Mouse (Mus musculus) telencephalon, adult 2 months (tissue): ENCODE results near the gene Tra2a.

Source experiments
- DNase-seq: peaks from one replicate; pipeline ENCODE4 v3.0.0-alpha.2; 2011; ENCODE audit warnings: low read depth, low spot score

Gene Tra2a

GRCm38 (mm10) chr6:49233356-49233755 is 30.5 kb downstream of the Tra2a start:
- no peak for DNase-seq

GRCm38 (mm10) chr6:49228126-49228679 is 35.6 kb downstream of the Tra2a start:
- no peak for DNase-seq

- DNase-seq, result no peak
These were observed 36.6 kb downstream of the Tra2a start for GRCm38 (mm10) chr6:49227184-49227735.

- no peak for DNase-seq
These were observed 38.1 kb downstream of the Tra2a start for GRCm38 (mm10) chr6:49225728-49226123.

GRCm38 (mm10) chr6:49224923-49225727 is 38.7 kb downstream of the Tra2a start:
- no peak for DNase-seq

GRCm38 (mm10) chr6:49221906-49222305 is 41.9 kb downstream of the Tra2a start:
- DNase-seq, result no peak

- no peak for DNase-seq
These were observed 43.8 kb downstream of the Tra2a start for GRCm38 (mm10) chr6:49219920-49220604.

GRCm38 (mm10) chr6:49219001-49219560 is 44.8 kb downstream of the Tra2a start:
- no peak for DNase-seq

- DNase-seq, result no peak
These were observed 45.5 kb downstream of the Tra2a start for GRCm38 (mm10) chr6:49218275-49218802.

GRCm38 (mm10) chr6:49217581-49218274 is 46.1 kb downstream of the Tra2a start:
- no peak for DNase-seq

GRCm38 (mm10) chr6:49216811-49217542 is 46.9 kb downstream of the Tra2a start:
- no peak for DNase-seq

- DNase-seq, result no peak
These were observed 47.9 kb downstream of the Tra2a start for GRCm38 (mm10) chr6:49215748-49216585.

GRCm38 (mm10) chr6:49214928-49215747 is 48.7 kb downstream of the Tra2a start, which contains the start of gene Igf2bp3:
Gene Igf2bp3 (minus strand): TSS chr6:49214957.
- no peak for DNase-seq

- no peak for DNase-seq
These were observed 49.5 kb downstream of the Tra2a start for GRCm38 (mm10) chr6:49214086-49214927.

- DNase-seq, result no peak
These were observed 50.2 kb downstream of the Tra2a start for GRCm38 (mm10) chr6:49213581-49214085.

- no peak for DNase-seq
These were observed 50.8 kb downstream of the Tra2a start for GRCm38 (mm10) chr6:49212931-49213580.

GRCm38 (mm10) chr6:49212141-49212540 is 51.7 kb downstream of the Tra2a start:
- no peak for DNase-seq
